Mouse (Mus musculus): ENCODE measurements around the gene Plk3. TPM values are rescaled to one million over a fixed set of nuclear protein-coding genes. Genes with fewer than 3 reads are reported as not detected.

Gene Plk3
- polyA plus RNA-seq, 1 experiment = 13.6 TPM

DNA sequence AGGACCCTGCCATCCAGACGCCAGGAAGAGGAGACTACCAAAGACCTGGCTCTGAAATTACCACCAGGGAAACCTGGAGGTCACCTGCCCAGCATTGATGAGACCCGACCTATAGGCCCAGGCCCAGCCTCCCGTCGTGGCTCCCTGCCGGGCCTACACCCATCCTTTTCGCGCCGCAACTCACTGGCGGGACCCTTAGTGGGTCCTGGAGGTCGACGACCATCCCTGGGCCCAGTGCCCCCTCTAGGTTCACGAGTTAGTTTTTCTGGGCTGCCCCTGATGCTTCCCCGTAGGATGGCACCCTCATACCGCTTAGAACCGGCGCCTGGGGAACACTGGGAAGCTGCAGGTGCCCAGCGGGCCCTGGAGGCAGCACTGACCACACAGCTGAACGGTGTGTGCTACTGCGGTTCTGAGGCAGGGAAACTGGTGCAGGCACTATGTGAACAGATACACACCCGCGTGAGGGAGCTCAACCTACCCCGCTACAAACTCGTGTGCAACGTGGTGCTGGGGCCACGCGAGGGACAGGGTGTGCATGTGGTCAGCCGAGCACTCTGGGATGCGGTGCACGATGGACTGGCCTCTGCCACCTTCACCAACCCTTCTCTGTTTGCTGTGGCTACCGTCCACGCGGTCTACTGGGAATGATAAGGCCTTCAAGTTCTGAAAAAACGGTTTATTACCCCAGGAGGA is 5.6 kb downstream of the Plk3 start:
- 90% methylated on average over 33 of the region's 33 CpGs for WGBS
- no peak overlapping the region for H3K27ac ChIP-seq (ENCODE audit: insufficient read depth, low read length)
- no peaks in the 10 kb centered on the region for H3K27me3 ChIP-seq (ENCODE audit: control insufficient read depth, insufficient read depth, low read length)
- H3K4me3 ChIP-seq (replicated peaks; ENCODE audit: insufficient read depth, low read depth, low read length) = no peak overlapping the region
- DNase-seq = no peak
- peaks cover 8% of the 10 kb centered on the region for H3K4me1 ChIP-seq (ENCODE audit: control insufficient read depth, insufficient read depth, low read length)
- TF ChIP-seq CTCF (IDR thresholded peaks at IDR 0.05; ENCODE audit: borderline replicate concordance, insufficient read depth, low read depth, low read length) (no peak), POLR2A (IDR thresholded peaks at IDR 0.05; ENCODE audit: borderline replicate concordance, insufficient read depth, low read length) (no peak)

DNA sequence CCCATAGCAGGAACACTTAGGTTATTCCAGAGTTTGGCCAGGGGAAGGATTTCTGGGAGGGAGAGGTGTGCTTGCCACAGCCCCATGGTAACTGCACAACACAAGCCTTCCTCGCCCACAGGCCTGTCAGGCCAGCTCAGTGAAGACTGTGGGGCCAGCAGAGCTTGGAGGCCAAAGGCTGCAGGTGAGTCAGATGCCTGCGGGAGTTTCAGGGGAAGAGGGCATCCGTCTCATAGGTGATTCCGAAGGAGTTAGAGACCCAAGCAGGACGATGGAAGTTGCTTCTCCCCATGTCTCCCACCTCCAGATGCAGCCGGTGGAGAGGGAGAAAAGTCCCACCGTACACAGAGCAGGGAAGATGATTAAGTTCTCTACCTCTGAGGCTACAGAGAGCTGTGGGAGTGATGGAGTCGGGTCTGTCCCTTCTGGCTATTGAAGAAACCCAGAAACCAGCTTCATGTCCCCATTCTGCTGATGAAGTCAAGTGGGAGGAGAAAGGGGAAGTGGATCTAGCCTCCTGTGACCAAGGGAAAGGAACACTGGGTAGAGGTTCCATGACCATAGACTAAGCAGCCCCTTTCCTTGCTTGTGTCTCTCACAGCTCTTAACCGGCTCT is 7.0 kb downstream of the Plk3 start, which contains the start of gene Tctex1d4:
Gene Tctex1d4 (plus strand): TSS at position 120 of the 616 bp plus-strand sequence.
- no peak for DNase-seq
- no peak for TF ChIP-seq POLR2A (IDR thresholded peaks at IDR 0.05; ENCODE audit: borderline replicate concordance, insufficient read depth, low read length)
- TF ChIP-seq CTCF (IDR thresholded peaks at IDR 0.05; ENCODE audit: borderline replicate concordance, insufficient read depth, low read depth, low read length) = no peak
- Histone ChIP-seq H3K4me1 (ENCODE audit: control insufficient read depth, insufficient read depth, low read length) (peaks cover 8% of the 10 kb centered on the region), H3K27me3 (ENCODE audit: control insufficient read depth, insufficient read depth, low read length) (no peaks in the 10 kb centered on the region), H3K27ac (ENCODE audit: insufficient read depth, low read length) (peak within 1 kb of the TSS; percentile 38; the same call in 1 of the 2 replicates), H3K4me3 (replicated peaks; ENCODE audit: insufficient read depth, low read depth, low read length) (no peak within 1 kb of the TSS)
- WGBS = 80% methylated on average over 9 of the region's 9 CpGs

DNA sequence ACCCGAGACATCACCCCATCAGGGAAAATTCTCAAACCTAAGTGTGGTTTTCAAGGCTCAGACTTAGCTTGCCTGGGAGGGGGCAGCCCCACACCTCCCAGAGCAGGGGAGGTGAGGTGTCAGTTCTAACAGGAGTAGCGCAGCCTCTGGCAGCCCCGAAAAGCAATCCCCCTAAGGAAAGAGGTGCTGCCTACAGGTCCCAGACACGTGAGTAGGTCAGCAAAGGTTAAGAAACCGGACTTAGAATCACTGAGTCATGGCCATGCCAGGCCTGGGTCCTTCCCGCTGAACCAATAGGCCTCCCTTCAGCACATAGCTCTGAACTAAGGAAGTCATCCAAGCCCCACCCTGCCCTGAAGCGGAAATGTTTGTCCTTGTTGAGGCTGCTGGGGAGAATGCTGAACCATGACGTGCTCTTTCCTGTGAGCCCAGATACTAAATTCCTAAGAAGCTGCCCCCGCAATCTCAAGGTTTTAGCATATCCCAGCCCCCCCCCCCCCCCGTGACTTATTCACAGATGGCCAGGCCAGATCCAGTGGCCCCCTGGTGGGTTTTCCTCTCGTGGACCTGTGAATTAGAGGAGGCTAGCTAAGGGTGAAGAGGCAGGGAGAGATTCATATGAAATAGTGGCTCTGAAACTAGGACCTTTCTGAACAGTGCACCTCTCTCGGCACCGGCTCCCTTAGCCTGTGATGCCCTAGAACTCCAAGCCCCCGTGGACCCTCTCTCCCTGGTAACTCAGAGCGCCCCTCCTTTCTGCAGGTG is 7.7 kb downstream of the Plk3 start:
- Histone ChIP-seq H3K4me3 (replicated peaks; ENCODE audit: insufficient read depth, low read depth, low read length) (no peak overlapping the region), H3K27me3 (ENCODE audit: control insufficient read depth, insufficient read depth, low read length) (no peaks in the 10 kb centered on the region), H3K4me1 (ENCODE audit: control insufficient read depth, insufficient read depth, low read length) (peaks cover 8% of the 10 kb centered on the region), H3K27ac (ENCODE audit: insufficient read depth, low read length) (peak overlapping the region; percentile 38; the same call in 1 of the 2 replicates)
- TF ChIP-seq POLR2A (IDR thresholded peaks at IDR 0.05; ENCODE audit: borderline replicate concordance, insufficient read depth, low read length) = no peak
- TF ChIP-seq CTCF (IDR thresholded peaks at IDR 0.05; ENCODE audit: borderline replicate concordance, insufficient read depth, low read depth, low read length) = no peak
- DNase-seq = no peak
- WGBS = 45% methylated on average over 15 of the region's 15 CpGs

DNA sequence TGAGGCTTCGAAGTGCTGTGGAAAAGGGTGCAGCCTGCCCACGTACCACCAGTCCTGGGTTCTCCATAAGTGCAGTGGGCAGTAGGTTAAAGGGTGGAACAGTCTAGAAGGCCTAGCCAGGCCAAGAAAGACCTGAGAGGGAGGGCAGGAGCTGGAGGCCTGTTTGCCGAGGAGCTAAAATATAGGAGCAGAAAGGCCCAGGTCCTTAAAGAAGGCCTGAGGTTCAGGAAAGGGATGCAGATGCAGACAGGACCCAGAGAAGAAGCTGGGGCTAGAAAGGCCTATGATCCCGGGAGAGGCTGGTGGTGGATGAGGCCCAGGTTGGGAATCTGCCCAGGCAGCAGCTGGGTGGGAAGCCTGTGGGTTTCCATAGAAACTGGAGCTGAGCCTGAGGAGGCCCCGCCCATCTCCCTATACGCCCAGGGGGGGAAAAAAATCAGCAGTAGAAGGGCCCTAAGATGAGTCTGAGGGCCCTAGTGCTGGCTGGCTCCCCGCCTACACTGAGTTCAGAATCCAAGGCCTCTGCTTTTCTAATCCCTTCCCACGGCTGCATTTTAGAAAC is 8.3 kb downstream of the Plk3 start, which contains the start of gene Btbd19:
Gene Btbd19 (minus strand): TSS at position 378 of the 562 bp plus-strand sequence.
- WGBS = 41% methylated on average over 8 of the region's 8 CpGs
- H3K27me3 ChIP-seq (ENCODE audit: control insufficient read depth, insufficient read depth, low read length) = no peaks in the 10 kb centered on the region
- no peak within 1 kb of the TSS for H3K4me3 ChIP-seq (replicated peaks; ENCODE audit: insufficient read depth, low read depth, low read length)
- H3K4me1 ChIP-seq (ENCODE audit: control insufficient read depth, insufficient read depth, low read length) = peaks cover 8% of the 10 kb centered on the region
- no peak for TF ChIP-seq POLR2A (IDR thresholded peaks at IDR 0.05; ENCODE audit: borderline replicate concordance, insufficient read depth, low read length)
- no peak for TF ChIP-seq CTCF (IDR thresholded peaks at IDR 0.05; ENCODE audit: borderline replicate concordance, insufficient read depth, low read depth, low read length)
- peak in 1 of 2 experiments; percentile 39 for DNase-seq
- H3K27ac ChIP-seq (ENCODE audit: insufficient read depth, low read length) = peak within 1 kb of the TSS; percentile 38

DNA sequence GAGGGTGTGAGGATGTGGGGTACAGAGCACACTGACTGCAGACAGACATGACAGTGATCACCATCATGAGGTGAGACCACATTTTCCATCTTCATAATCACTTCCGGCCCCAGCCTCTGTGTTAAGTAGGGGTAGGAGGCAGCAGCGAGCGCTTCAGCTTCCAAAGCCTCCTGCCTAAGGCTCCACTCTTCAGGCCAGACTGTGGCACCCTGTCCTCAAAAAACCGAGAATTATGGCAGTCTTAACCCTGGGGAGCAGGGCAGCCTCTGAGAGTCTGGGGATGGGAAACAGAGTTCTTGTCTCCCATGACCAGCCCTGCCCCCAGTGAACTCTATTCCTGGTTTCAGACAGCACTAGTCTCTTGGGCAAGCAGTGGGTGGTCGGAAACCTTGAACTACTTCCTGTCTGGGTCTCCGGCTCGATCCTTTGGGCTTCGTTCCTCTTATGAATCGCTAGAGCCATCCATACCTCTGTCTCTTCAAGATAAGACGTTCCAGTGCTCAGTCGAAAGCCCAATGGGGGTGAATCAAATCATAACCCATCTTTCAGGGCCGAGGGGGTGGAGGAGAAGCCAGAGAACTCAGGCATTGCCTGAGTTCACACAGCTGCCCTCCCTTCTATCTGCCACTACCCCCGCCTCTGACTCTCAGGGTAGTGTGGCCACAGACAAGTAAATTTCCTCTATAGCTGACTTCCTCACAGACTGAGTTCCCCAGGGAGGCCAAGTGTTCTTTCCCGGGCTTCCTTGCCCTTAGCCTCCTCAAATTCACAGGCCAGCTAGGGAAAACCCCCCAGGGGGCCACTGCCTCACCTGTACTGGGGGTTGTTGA is 9.0 kb downstream of the Plk3 start:
- TF ChIP-seq POLR2A (IDR thresholded peaks at IDR 0.05; ENCODE audit: borderline replicate concordance, insufficient read depth, low read length) = no peak
- TF ChIP-seq CTCF (IDR thresholded peaks at IDR 0.05; ENCODE audit: borderline replicate concordance, insufficient read depth, low read depth, low read length) = no peak
- H3K27ac ChIP-seq (ENCODE audit: insufficient read depth, low read length) = peak overlapping the region; percentile 34; the same call in 1 of the 2 replicates
- no peaks in the 10 kb centered on the region for H3K27me3 ChIP-seq (ENCODE audit: control insufficient read depth, insufficient read depth, low read length)
- H3K4me3 ChIP-seq (replicated peaks; ENCODE audit: insufficient read depth, low read depth, low read length) = no peak overlapping the region
- H3K4me1 ChIP-seq (ENCODE audit: control insufficient read depth, insufficient read depth, low read length) = peaks cover 8% of the 10 kb centered on the region
- WGBS = 43% methylated on average over 14 of the region's 14 CpGs
- no peak for DNase-seq

DNA sequence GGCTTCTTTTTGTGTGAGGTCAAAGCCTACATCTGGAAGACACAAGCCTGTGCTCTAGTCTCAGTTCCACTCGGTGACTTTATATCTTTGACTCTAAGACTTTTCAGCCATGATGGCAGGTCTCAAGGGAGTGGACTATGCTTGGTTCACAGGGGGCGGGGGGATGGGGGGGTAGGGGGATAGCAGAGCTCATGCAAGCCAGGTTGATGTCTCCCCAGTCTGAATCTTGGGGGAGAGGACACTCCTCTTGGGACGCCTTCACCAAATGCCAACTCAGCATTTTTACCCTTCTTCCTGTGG is 9.6 kb downstream of the Plk3 start:
- no peak for TF ChIP-seq CTCF (IDR thresholded peaks at IDR 0.05; ENCODE audit: borderline replicate concordance, insufficient read depth, low read depth, low read length)
- no peak for TF ChIP-seq POLR2A (IDR thresholded peaks at IDR 0.05; ENCODE audit: borderline replicate concordance, insufficient read depth, low read length)
- Histone ChIP-seq H3K27ac (ENCODE audit: insufficient read depth, low read length) (no peak overlapping the region), H3K4me3 (replicated peaks; ENCODE audit: insufficient read depth, low read depth, low read length) (no peak overlapping the region), H3K4me1 (ENCODE audit: control insufficient read depth, insufficient read depth, low read length) (peaks cover 8% of the 10 kb centered on the region), H3K27me3 (ENCODE audit: control insufficient read depth, insufficient read depth, low read length) (no peaks in the 10 kb centered on the region)
- no peak for DNase-seq
- WGBS = 77% methylated on average over 3 of the region's 3 CpGs
